8 mouse cellular contexts compared by ENCODE assay signal in the genomic region with DNA sequence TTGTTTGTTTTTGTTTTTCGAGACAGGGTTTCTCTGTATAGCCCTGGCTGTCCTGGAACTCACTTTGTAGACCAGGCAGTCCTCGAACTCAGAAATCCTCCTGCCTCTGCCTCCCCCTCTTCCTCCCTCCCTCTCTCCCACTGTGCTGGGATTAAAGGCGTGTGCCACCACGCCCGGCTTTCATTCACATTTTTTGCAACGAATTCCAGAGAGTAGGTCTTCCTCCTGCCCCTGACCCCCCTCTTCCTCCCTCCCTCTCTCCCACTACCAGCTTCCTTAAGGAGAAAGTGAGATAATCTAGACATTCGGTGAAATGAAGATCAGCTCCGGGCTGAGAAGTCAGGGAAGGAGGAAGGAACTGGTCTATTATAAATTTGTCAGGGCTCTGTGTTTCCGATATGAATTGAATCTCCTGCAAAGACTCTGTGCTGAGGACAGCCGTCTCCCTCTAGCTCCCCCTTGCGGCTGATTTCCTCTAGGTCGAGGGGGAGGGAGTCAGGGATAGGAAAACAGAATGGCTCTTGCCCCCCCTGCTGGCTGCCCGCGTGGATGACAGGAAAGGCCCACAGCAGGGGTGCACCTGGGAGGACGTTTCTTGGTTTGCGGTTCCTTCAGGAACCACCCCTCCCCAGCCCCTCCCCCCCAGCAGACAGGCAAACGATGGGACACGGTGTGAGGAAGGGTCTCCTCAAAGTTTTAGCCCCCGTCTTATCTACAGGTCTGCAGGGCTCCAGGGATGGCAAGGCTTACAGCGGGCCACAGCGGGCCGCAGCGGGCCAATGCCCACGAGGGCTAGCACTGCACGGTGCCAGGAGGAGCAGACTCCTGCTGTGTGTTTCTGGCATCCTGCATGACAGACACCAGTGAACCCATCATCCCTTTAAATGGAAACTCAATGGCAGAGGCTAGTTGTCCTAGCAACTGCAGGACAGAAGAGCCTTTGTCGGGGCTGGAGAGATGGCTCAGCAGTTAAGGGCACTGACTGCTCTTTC. TPM values are rescaled to one million over a fixed set of nuclear protein-coding genes. Genes with fewer than 3 reads are reported as not detected.
A peak's percentile ranks its signal among the peaks of the same experiment; 100 is the strongest.
DNase-seq lines count a peak whose midpoint lies in the region; ATAC-seq lines count a peak whose summit lies in the region.

No protein-coding gene starts in this region.

- H3K27me3 ChIP-seq in forebrain, embryonic 14.5 days (replicated peaks; ENCODE audit: control insufficient read depth, insufficient read depth, low read length), result no peaks in the 10 kb centered on the region
- no peaks in the 10 kb centered on the region for H3K27me3 ChIP-seq in liver, embryonic 16.5 days (ENCODE audit: control insufficient read depth, insufficient read depth, low read depth, low read length)
- no peaks in the 10 kb centered on the region for H3K27me3 ChIP-seq in neural tube, embryonic 13.5 days

- no peak overlapping the region for H3K9ac ChIP-seq in forebrain, embryonic 14.5 days (ENCODE audit: low read length)
- no peak overlapping the region for H3K9ac ChIP-seq in liver, embryonic 16.5 days (ENCODE audit: low read depth, low read length)
- no peak overlapping the region for H3K9ac ChIP-seq in neural tube, embryonic 13.5 days

- peak; percentile 95 for ATAC-seq in cerebellum, adult (ENCODE audit: insufficient number of reproducible peaks, low FRiP score, low TSS enrichment)
- ATAC-seq in forebrain, embryonic 14.5 days, result peak; percentile 96
- peak; percentile 80 for ATAC-seq in liver, embryonic 16.5 days (ENCODE audit: low read depth)
- ATAC-seq in neural tube, embryonic 13.5 days (ENCODE audit: low read depth), result peak; percentile 93

- peak; percentile 99 for DNase-seq in ES-CJ7 (ENCODE audit: low read depth, low spot score)
- peak; percentile 93 for DNase-seq in forebrain, embryonic 14.5 days (ENCODE audit: low spot score)
- peak; percentile 98 to 99 for DNase-seq in heart, postnatal 14 days
- peak; percentile 92 for DNase-seq in large intestine, adult 2 months (ENCODE audit: low read depth, low spot score)
- peak; percentile 84 for DNase-seq in telencephalon, adult 2 months (ENCODE audit: low read depth, low spot score)

- no peak overlapping the region for H3K27ac ChIP-seq in forebrain, embryonic 14.5 days (ENCODE audit: low read depth, low read length)
- no peak overlapping the region for H3K27ac ChIP-seq in liver, embryonic 16.5 days (ENCODE audit: low read length)
- H3K27ac ChIP-seq in neural tube, embryonic 13.5 days (replicated peaks), result no peak overlapping the region

- WGBS in forebrain, embryonic 14.5 days, result 29% methylated on average over 26 of the region's 26 CpGs
- WGBS in large intestine, adult 2 months, result 20% methylated on average over 26 of the region's 26 CpGs
- 14% methylated on average over 26 of the region's 26 CpGs for WGBS in liver, embryonic 16.5 days (ENCODE audit: insufficient replicate concordance)
- whole genome bisulfite sequencing in neural tube, embryonic 13.5 days, result 18% methylated on average over 26 of the region's 26 CpGs

- no peaks in the 10 kb centered on the region for H3K4me1 ChIP-seq in forebrain, embryonic 14.5 days (ENCODE audit: control insufficient read depth, insufficient read depth, low read length)
- H3K4me1 ChIP-seq in liver, embryonic 16.5 days (ENCODE audit: control insufficient read depth, low read depth, low read length), result no peaks in the 10 kb centered on the region
- H3K4me1 ChIP-seq in neural tube, embryonic 13.5 days (replicated peaks), result 0 out of 2 replicates have a peak, but pooled peaks cover 8% of the 10 kb centered on the region

- H3K4me2 ChIP-seq in forebrain, embryonic 14.5 days (ENCODE audit: low read length), result peak overlapping the region; percentile 16; the same call in 1 of the 2 replicates
- H3K4me2 ChIP-seq in liver, embryonic 16.5 days (ENCODE audit: low read depth, low read length), result peak overlapping the region; percentile 12; the same call in 1 of the 2 replicates
- H3K4me2 ChIP-seq in neural tube, embryonic 13.5 days, result peak overlapping the region; percentile 37

- H3K36me3 ChIP-seq in forebrain, embryonic 14.5 days (ENCODE audit: control insufficient read depth, insufficient read depth, low read length), result no peaks in the 10 kb centered on the region
- no peaks in the 10 kb centered on the region for H3K36me3 ChIP-seq in liver, embryonic 16.5 days (ENCODE audit: control insufficient read depth, insufficient read depth)
- H3K36me3 ChIP-seq in neural tube, embryonic 13.5 days, result no peaks in the 10 kb centered on the region

- H3K4me3 ChIP-seq in forebrain, embryonic 14.5 days (ENCODE audit: low read depth, low read length), result no peak overlapping the region
- H3K4me3 ChIP-seq in liver, embryonic 16.5 days (ENCODE audit: low read depth, low read length), result no peak overlapping the region
- H3K4me3 ChIP-seq in neural tube, embryonic 13.5 days, result peak overlapping the region; percentile 11; the same call in 1 of the 2 replicates

- no peaks in the 10 kb centered on the region for H3K9me3 ChIP-seq in forebrain, embryonic 14.5 days (replicated peaks; ENCODE audit: control insufficient read depth, low read length)
- H3K9me3 ChIP-seq in liver, embryonic 16.5 days (replicated peaks; ENCODE audit: control insufficient read depth, low read length), result no peaks in the 10 kb centered on the region
- no peaks in the 10 kb centered on the region; the same call in 1 of the 2 replicates for H3K9me3 ChIP-seq in neural tube, embryonic 13.5 days

- intact Hi-C loops in heart, postnatal 14 days (cut with DNase I), result loop anchor here (1.0 to 10.0 kb wide), 4 partner anchors 34 to 245 kb away; no protein-coding TSS in a partner anchor

RNA-seq across cellular contexts. Expression of a gene that starts 41.3 kb away (rescaled TPM):
- 366 and 400 TPM in 2 replicates for polyA plus RNA-seq in forebrain, embryonic 14.5 days (2014; fragmentation: Nextera tagmentation; extraction: Ambion mirVana)
- 100 to 1,000 TPM; 259 to 278 TPM for total RNA-seq in heart, postnatal 14 days (2021)
- polyA plus RNA-seq in large intestine, adult 2 months (2012; rRNA removed), result 162 and 189 TPM in 2 replicates
- 156 and 174 TPM in 2 replicates for polyA plus RNA-seq in liver, embryonic 16.5 days (2015; fragmentation: Nextera tagmentation; extraction: Ambion mirVana)
- 339 and 363 TPM in 2 replicates for polyA plus RNA-seq in neural tube, embryonic 13.5 days (2015; fragmentation: Nextera tagmentation; extraction: Ambion mirVana)

RNA-seq across cellular contexts. Expression of a gene that starts 46.8 kb away (rescaled TPM):
- not detected in 2 replicates for polyA plus RNA-seq in forebrain, embryonic 14.5 days (2014; fragmentation: Nextera tagmentation; extraction: Ambion mirVana)
- total RNA-seq in heart, postnatal 14 days (2021), result 1 to 10 TPM in 1 of 2 experiments, under 1 TPM in 1; 1.00 to 1.1 TPM
- 0.02 and 0.15 TPM in 2 replicates for polyA plus RNA-seq in large intestine, adult 2 months (2012; rRNA removed)
- polyA plus RNA-seq in liver, embryonic 16.5 days (2015; fragmentation: Nextera tagmentation; extraction: Ambion mirVana), result 674 and 844 TPM in 2 replicates
- 0.21 and 0.34 TPM in 2 replicates for polyA plus RNA-seq in neural tube, embryonic 13.5 days (2015; fragmentation: Nextera tagmentation; extraction: Ambion mirVana)

RNA-seq across cellular contexts. Expression of a gene that starts 55.0 kb away (rescaled TPM):
- 28.0 and 32.1 TPM in 2 replicates for polyA plus RNA-seq in forebrain, embryonic 14.5 days (2014; fragmentation: Nextera tagmentation; extraction: Ambion mirVana)
- 10 to 100 TPM; 22.3 to 23.2 TPM for total RNA-seq in heart, postnatal 14 days (2021)
- 18.7 and 19.3 TPM in 2 replicates for polyA plus RNA-seq in large intestine, adult 2 months (2012; rRNA removed)
- 10.5 and 11.9 TPM in 2 replicates for polyA plus RNA-seq in liver, embryonic 16.5 days (2015; fragmentation: Nextera tagmentation; extraction: Ambion mirVana)
- polyA plus RNA-seq in neural tube, embryonic 13.5 days (2015; fragmentation: Nextera tagmentation; extraction: Ambion mirVana), result 41.4 and 45.7 TPM in 2 replicates

Comparison
In these comparisons a context has a peak if more than half of its experiments do, and no peak if none do; other contexts are left out.
1. RNA of a gene that starts 46.8 kb away (polyA plus RNA-seq): 674 to 844 TPM in liver, embryonic 16.5 days; 0.21 to 0.34 TPM in neural tube, embryonic 13.5 days, not detected in forebrain, embryonic 14.5 days and 0.02 to 0.15 TPM in large intestine, adult 2 months; every median in the first group is over 100 times any median in the second.
2. Peak in every context shown above with its lines, with median percentiles within 50 percentile points of each other: DNase-seq, ATAC-seq and H3K4me2 ChIP-seq.